Mouse (Mus musculus) midbrain, postnatal 0 days (tissue): ENCODE measurements at regions not wholly inside any gene's neighbourhood (a gene's known extent, or its start where the extent isn't known, plus 50 kb on each side); places are given as distances from the start of the nearest gene placed in this dataset.

Source experiments
- ATAC-seq: fragments of 200-750 bp; cut with Nextera tagmentation; 2 replicates; pipeline ENCODE4 v1.8.0; 2017; ENCODE audit warnings: moderate number of reproducible peaks, mild to moderate bottlenecking, moderate TSS enrichment, moderate library complexity; ENCODE audit not compliant: low FRiP score
- DNase-seq: peaks from one replicate; pipeline ENCODE4 v3.0.0-alpha.2; 2015; ENCODE audit warnings: low spot score
- H3K27ac ChIP-seq: fragments of 300-500 bp; sonication (generic); 2 replicates; pipeline ENCODE4 v1.5.1; 2014; ENCODE audit warnings: low read depth, mild to moderate bottlenecking, low read length, mixed read lengths
- H3K27me3 ChIP-seq: fragments of 300-500 bp; sonication (generic); 2 replicates; pipeline ENCODE4 v1.6.1; 2014; ENCODE audit warnings: low read length, control low read depth, mixed read lengths; ENCODE audit not compliant: insufficient read depth
- H3K36me3 ChIP-seq: fragments of 300-500 bp; sonication (generic); 2 replicates; pipeline ENCODE4 v1.6.1; 2014; ENCODE audit warnings: low read length, control low read depth, mixed read lengths; ENCODE audit not compliant: insufficient read depth
- H3K4me1 ChIP-seq: fragments of 300-500 bp; sonication (generic); 2 replicates; pipeline ENCODE4 v1.6.1; 2014; ENCODE audit warnings: mild to moderate bottlenecking, control low read depth, antibody characterized with exemption, low read length, mixed read lengths; ENCODE audit not compliant: insufficient read depth
- H3K4me2 ChIP-seq: fragments of 300-500 bp; sonication (generic); 2 replicates; pipeline ENCODE4 v1.6.1; 2014; ENCODE audit warnings: low read depth, mild to moderate bottlenecking, low read length, mixed read lengths; ENCODE audit not compliant: poor library complexity, severe bottlenecking
- H3K4me3 ChIP-seq: fragments of 300-500 bp; sonication (generic); 2 replicates; pipeline ENCODE4 v1.5.1; 2014; ENCODE audit warnings: low read depth, mild to moderate bottlenecking, low read length, moderate library complexity
- H3K9ac ChIP-seq: fragments of 300-500 bp; sonication (generic); replicated peaks from 2 replicates; pipeline ENCODE4 v1.6.1; 2014; ENCODE audit warnings: mild to moderate bottlenecking, low read length, moderate library complexity, mixed read lengths; ENCODE audit not compliant: poor library complexity, severe bottlenecking
- H3K9me3 ChIP-seq: fragments of 300-500 bp; sonication (generic); 2 replicates; pipeline ENCODE4 v1.6.1; 2016; ENCODE audit warnings: low read length, control low read depth
- CTCF ChIP-seq: IDR thresholded peaks from 2 replicates; pipeline ENCODE4 v1.5.1; 2016; ENCODE audit warnings: antibody characterized with exemption, mild to moderate bottlenecking
- WGBS: fragments of 180-500 bp; shearing (Covaris S2); extraction: QIAGEN DNeasy Blood & Tissue Kit; methylation state at CpG from one replicate; pipeline ENCODE4 v1.1.7; 2014; 5-methylcytosine and 5-hydroxymethylcytosine counted together

DNA sequence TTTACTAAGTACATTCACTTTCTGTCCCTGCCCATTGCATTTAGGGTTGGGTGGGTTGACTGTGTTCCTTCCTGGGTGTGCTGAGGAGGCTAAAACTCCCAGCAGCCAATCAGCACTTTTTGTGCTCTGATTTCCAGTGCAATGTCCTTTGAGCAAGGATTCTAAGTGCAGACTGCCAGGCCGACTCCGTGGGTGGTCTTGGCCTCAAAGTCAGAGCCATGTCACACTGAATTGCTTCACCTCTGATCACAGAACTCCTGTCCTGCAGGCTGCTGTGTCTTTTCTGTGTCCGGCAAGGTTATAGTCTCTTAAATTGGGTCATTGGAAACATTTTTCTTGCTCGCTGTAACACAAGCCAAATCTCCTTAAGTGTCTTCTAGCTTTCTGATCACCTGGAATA, 94.0 kb upstream of the Prmt6 start:
- Histone ChIP-seq H3K27ac (no peak overlapping the region), H3K9ac (no peak overlapping the region), H3K36me3 (no peaks in the 10 kb centered on the region), H3K4me2 (no peak overlapping the region), H3K4me1 (no peaks in the 10 kb centered on the region), H3K4me3 (no peak overlapping the region), H3K27me3 (no peaks in the 10 kb centered on the region), H3K9me3 (no peaks in the 10 kb centered on the region)
- TF ChIP-seq CTCF = no peak
- 60% methylated on average over 4 of the region's 4 CpGs for WGBS
- ATAC-seq = no peak
- DNase-seq = peak; percentile 48

DNA sequence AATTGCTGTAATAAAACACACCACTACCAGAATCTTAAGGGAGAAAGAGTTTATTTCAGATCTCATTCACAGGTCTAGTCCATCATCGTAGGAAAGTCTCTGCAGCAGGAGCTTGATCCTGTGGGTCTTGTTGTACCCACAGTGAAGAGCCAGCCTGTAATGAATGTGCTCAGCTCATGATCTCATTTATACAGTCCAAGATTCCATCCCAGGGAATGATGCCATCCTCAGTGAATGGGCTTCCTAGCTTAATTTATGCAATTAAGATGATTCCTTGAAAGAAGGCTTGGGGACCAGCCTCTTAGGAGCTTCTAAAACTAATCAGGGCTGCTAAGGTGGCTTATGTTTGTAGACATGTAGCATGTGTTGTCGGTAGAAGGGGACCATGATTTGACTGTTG, 89.3 kb upstream of the Prmt6 start:
- Histone ChIP-seq H3K4me1 (no peaks in the 10 kb centered on the region), H3K9me3 (no peaks in the 10 kb centered on the region), H3K4me2 (no peak overlapping the region), H3K36me3 (no peaks in the 10 kb centered on the region), H3K27ac (no peak overlapping the region), H3K27me3 (no peaks in the 10 kb centered on the region), H3K9ac (no peak overlapping the region), H3K4me3 (no peak overlapping the region)
- WGBS = 91% methylated on average over 2 of the region's 2 CpGs
- no peak for TF ChIP-seq CTCF
- DNase-seq (no peak), ATAC-seq (no peak)

DNA sequence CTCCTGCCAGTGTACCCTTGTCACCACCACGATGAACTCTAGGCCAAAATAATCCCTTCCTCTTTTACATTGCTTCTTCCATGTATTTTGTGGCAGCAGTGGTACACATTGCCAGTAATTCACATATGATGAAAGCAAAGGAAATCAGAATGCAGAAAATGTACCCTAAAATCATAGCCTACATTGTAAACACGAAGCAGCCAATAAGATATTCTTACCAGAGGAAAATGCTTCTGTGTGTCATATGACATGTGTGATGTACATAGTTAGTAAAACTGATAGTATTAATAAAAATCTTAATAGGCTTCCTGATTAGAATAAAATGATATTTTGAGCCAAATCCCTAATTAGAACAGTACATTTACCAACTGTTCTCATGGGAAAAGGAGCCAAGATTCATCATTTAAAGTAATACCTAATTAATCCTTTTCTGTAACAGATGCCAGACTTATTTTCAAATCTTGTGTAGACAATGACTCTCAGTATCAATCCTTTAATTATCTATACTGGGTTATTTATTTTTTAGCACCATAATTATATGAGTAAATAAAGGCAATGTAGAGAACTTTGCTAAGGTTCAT, 88.3 kb upstream of the Prmt6 start:
- H3K4me3 ChIP-seq = no peak overlapping the region
- WGBS = 78% methylated on average over 2 of the region's 2 CpGs
- no peak for TF ChIP-seq CTCF
- H3K4me2 ChIP-seq = no peak overlapping the region
- H3K27ac ChIP-seq = no peak overlapping the region
- no peak for ATAC-seq
- no peaks in the 10 kb centered on the region for H3K9me3 ChIP-seq
- H3K27me3 ChIP-seq = no peaks in the 10 kb centered on the region
- H3K4me1 ChIP-seq = no peaks in the 10 kb centered on the region
- no peaks in the 10 kb centered on the region for H3K36me3 ChIP-seq
- H3K9ac ChIP-seq = no peak overlapping the region
- DNase-seq = no peak

DNA sequence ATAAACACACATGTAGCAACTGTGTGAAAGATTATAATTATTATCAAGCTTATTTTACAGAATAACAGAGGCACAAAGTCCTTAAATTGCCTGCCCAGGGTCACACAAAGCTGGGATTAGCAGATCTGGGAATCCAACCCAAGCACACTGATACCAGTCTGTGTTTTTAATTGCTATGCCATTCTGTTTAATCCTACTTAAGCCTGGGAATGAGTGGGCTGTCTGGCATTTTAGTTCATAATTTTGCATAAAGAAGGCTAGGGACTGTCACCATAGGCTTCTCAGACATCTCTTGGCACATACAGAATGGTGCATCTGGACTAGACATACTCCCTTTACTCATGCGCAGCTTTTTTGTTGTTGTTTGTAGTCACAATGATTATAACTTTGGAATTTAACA, 78.4 kb upstream of the Prmt6 start:
- Histone ChIP-seq H3K4me2 (no peak overlapping the region), H3K27me3 (no peaks in the 10 kb centered on the region), H3K9ac (no peak overlapping the region), H3K36me3 (no peaks in the 10 kb centered on the region), H3K9me3 (no peaks in the 10 kb centered on the region), H3K4me3 (no peak overlapping the region), H3K4me1 (no peaks in the 10 kb centered on the region), H3K27ac (no peak overlapping the region)
- TF ChIP-seq CTCF = no peak
- 80% methylated on average over 1 of the region's 1 CpGs for WGBS
- no peak for ATAC-seq
- no peak for DNase-seq

DNA sequence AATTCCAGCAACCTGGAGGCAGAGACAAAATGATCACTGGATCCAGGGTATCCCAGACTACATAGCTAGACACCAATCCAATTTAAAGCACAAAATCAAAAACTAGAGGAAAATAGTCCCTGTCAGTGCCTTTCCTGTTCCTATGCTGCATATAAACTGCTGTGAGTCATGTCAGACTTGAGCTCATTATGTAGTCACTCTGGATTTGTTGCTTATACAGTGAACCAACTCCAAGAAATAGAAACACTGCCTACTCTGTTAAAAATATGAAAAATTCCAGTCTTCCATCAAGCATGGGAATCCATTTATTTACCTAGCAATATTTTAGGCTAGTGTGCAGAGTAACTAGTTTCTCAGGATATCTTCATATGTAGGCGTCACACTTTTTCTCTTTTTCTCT, 59.5 kb upstream of the Prmt6 start:
- no peaks in the 10 kb centered on the region for H3K36me3 ChIP-seq
- ATAC-seq (no peak), DNase-seq (no peak)
- H3K9me3 ChIP-seq = no peaks in the 10 kb centered on the region
- H3K27ac ChIP-seq = no peak overlapping the region
- no peak overlapping the region for H3K4me3 ChIP-seq
- WGBS = 92% methylated on average over 1 of the region's 1 CpGs
- H3K9ac ChIP-seq = no peak overlapping the region
- no peak for TF ChIP-seq CTCF
- H3K4me2 ChIP-seq = no peak overlapping the region
- H3K27me3 ChIP-seq = no peaks in the 10 kb centered on the region
- no peaks in the 10 kb centered on the region for H3K4me1 ChIP-seq

DNA sequence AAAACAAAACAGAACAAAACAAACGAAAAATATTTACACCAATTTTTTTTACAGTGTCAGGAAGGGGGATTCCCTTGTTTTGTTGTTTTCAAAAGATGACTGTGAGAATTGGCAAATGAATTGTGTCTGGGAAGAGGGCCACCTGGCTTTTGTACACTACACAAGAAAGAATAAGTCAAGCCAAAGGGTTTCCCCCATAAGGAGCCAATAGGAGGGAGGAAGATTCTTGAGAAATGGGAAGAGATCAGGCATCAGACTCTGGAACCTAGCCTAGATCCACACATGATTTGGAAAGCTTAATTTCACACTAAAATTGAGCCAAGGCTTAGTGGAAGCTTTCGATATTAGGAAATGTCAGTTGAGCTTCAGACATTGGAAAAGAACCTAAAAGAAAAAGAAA, 52.4 kb upstream of the Prmt6 start:
- TF ChIP-seq CTCF = no peak
- no peaks in the 10 kb centered on the region for H3K4me1 ChIP-seq
- WGBS = 67% methylated on average over 2 of the region's 2 CpGs
- H3K9ac ChIP-seq = no peak overlapping the region
- H3K27me3 ChIP-seq = no peaks in the 10 kb centered on the region
- DNase-seq (peak; percentile 43), ATAC-seq (no peak)
- H3K9me3 ChIP-seq = no peaks in the 10 kb centered on the region
- H3K27ac ChIP-seq = no peak overlapping the region
- H3K36me3 ChIP-seq = no peaks in the 10 kb centered on the region
- no peak overlapping the region for H3K4me3 ChIP-seq
- H3K4me2 ChIP-seq = no peak overlapping the region
